Mouse (Mus musculus): ENCODE data around the gene Gm12695.
A peak's percentile ranks its signal among the peaks of the same experiment; 100 is the strongest.

The Gm12695 gene

GRCm38 (mm10) chr4:96697511-96698217, 87.3 kb downstream of the Gm12695 start:
- DNase-seq (ENCODE audit: low spot score), result no peak

DNA sequence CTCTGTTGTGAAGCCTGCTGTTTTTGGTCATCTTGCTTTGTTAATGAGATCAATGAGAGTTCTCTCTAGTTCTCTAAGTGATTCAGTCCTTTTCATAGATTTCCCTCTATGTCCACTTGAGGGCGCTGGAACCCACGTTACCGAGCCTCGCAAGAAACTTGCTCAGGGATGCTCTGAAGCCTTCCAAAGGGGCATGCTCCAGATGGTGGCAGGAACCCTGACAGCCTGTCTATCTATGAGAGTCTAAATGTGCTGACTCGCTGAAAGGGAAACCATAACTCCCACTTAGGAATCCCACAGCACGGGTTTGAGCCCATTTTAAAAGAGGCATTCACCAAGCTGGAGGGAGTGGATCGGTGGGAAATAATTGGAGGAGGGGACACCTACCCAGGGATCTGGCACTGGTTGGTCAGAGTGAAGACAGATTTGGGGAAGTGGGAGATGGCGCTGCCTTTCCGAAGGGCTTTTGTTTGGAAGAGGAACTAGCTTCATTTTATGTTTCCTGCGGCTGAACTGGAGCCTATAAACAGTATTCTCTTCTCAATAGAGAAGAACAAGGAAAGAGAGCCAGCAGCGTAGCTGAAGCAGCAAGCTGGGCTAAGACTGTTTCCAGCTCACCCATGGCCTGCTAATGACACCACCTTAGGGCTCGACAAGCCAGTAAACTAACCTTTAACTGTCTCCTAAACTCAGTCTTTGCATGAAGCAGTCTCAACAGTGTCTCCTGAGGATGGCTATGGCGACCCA, 88.2 kb downstream of the Gm12695 start:
- no peak for DNase-seq (ENCODE audit: low spot score)

- DNase-seq (ENCODE audit: low spot score), result no peak
These were observed 97.6 kb downstream of the Gm12695 start for GRCm38 (mm10) chr4:96687358-96687803.

DNA sequence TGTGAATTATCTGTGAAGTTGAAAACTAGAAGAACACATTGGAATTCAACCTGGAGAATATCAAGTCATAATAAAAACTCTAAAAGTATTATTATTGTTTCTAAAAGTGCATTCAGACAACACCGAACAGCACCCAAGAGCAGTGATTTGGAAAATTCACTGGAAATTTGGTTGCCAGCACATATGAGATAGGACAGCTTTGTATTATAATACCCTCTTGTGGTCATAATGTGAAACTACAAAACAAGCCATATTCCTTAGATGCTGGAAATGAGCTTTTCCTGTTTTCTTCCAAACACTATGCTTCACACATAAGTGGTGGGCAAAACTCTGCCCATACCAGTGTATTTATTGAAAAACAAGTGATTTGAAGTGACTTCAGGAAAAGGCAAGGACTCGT, 101.5 kb downstream of the Gm12695 start:
- DNase-seq (ENCODE audit: low spot score), result peak; percentile 51

DNA sequence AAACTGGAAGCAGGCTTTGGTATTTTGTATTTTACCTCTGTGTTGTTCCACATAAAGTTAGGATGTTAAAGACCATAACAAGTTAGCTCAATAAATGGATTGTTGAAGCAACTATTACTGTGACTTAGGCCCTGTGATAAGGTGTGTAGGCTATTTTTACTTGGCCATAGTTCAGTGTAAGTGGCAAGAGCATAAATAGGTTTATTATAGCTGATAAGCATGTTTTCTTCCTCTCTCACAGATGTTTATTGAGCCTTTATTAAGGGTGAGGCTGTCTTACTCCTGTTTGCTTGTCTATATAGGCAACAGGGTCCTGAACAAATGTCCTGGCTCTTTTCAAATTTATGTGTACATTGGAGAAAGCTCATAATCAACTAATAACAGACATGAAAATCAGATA, 104.0 kb downstream of the Gm12695 start:
- DNase-seq (ENCODE audit: low spot score), result no peak

- peak; percentile 22 for DNase-seq (ENCODE audit: low spot score)
These were observed 104.8 kb downstream of the Gm12695 start for GRCm38 (mm10) chr4:96680233-96680632.

All from adipocyte (in vitro differentiated cells).